Mouse (Mus musculus) cerebellum, adult 8-10 months (tissue): ENCODE data around the gene Gm6902.
"Not testable (repeated sequence)": the region's sequence is repeated elsewhere in the genome, so short reads cannot be mapped to it uniquely, and the experiment has no call there.

Source experiments
- DNase-seq: peaks from one replicate; pipeline ENCODE4 v3.0.0; 2022

Gm6902 gene

GRCm38 (mm10) chr7:23278800-23279199, at the start of gene Gm6902:
Gm6902 (minus strand) TSS chr7:23278900.
- DNase-seq, result not testable (repeated sequence)

GRCm38 (mm10) chr7:23300892-23301291, 22.2 kb upstream of the Gm6902 start, which contains the start of gene Nlrp4e:
Nlrp4e (plus strand) TSS chr7:23301192.
- not testable (repeated sequence) for DNase-seq

GRCm38 (mm10) chr7:23251582-23251981, 27.1 kb downstream of the Gm6902 start, which contains the start of gene Vmn1r166:
Vmn1r166 (minus strand) TSS chr7:23251682.
- DNase-seq, result not testable (repeated sequence)
